Mouse (Mus musculus) frontal cortex, adult (tissue): Measurements from ENCODE around the gene Ralgapa2.
A peak's percentile ranks its signal among the peaks of the same experiment; 100 is the strongest.

Experiments
- ATAC-seq: cut with Nextera tagmentation; 2 replicates; pipeline ENCODE4 v1.9.2; 2017; ENCODE audit warnings: mild to moderate bottlenecking, moderate library complexity, mixed read lengths; ENCODE audit not compliant: low TSS enrichment

The Ralgapa2 gene

DNA sequence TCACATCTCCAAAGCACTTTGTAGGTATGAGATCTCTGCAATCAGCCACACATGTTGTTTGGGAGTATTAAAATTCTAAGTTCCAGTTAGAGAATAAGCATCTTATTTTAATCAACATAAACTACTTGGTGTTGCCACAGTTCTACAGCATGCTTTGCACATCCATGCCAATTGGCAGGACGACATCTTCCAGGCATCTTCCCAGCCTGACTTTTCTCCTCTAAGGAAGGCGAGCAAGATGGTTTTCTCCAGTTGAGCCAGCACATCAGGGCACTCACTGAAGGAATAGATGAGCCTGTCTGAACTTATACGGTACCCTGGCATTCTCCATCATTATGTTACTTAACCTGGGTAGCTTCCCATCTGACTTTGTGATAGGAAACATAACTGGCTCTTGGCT lies 83.4 kb downstream of the Ralgapa2 start:
- no peak for ATAC-seq

DNA sequence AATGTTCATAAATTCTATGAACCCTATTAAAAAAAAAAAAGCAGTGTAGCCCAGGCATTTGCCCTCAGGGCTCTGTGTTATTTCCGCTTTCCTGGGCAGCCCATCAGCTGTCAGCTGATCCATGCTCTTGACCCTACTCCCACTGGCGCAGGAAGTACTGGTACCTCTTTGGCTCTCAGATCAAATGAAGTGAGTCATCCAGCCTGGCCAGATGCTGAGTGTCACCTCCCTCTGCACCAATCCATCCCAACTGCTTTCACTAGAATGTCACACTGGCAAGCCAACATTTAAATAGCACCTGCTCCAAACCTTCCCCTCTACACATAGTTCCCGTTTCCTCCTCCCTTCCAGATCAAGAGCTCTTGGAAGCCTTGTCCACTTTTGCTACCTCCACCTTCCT lies 84.8 kb downstream of the Ralgapa2 start:
- ATAC-seq = no peak

- ATAC-seq = no peak
These were observed 85.8 kb downstream of the Ralgapa2 start for GRCm38 (mm10) chr2:146426321-146426720.

DNA sequence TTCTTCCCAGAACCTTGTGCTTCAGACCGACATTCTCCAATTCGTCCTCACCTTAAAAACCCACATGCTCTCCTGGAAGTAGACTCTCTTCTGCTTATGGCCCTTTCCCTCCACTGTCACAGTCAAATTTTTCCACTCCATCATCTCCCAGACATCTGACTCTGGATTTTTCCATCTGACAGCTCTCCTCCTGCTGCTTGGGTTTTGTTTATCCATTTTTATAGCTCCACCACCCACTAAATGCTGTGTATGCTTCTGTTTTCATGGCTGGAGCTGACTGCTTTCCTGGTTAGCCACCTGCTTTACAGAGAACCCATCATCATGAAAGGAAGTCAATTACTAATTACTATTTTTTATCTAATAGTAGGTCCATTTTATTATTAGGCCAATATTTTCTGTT lies 86.9 kb downstream of the Ralgapa2 start:
- peak; percentile 51; the same call in 1 of the 2 replicates for ATAC-seq

DNA sequence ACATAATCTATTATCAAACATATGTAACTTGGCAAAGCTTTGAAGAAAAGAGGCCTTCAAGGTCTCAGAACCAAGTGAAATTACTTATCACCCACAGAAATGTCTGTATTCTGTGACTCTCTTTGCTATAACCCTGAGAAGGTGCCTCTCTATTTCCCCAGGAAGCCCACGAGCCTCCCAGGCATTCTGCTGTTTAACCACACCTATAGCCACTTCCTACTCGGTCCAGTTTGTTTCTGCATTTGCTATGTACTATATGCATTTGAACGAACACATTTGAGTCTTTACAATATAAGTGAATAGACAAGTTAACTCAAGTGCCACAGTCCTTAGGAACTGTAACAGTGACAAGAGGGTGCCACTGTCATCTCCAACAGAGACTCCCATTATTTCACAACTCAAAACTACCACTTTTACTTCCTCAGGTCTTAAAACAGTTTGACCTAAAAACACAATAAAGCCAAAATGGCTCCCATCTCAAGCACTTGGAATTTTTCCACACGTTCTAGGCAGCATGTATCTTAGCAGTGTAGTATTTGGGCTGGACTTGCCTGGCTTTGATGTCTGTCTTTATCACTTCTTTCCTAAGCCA lies 88.3 kb downstream of the Ralgapa2 start:
- ATAC-seq = no peak

DNA sequence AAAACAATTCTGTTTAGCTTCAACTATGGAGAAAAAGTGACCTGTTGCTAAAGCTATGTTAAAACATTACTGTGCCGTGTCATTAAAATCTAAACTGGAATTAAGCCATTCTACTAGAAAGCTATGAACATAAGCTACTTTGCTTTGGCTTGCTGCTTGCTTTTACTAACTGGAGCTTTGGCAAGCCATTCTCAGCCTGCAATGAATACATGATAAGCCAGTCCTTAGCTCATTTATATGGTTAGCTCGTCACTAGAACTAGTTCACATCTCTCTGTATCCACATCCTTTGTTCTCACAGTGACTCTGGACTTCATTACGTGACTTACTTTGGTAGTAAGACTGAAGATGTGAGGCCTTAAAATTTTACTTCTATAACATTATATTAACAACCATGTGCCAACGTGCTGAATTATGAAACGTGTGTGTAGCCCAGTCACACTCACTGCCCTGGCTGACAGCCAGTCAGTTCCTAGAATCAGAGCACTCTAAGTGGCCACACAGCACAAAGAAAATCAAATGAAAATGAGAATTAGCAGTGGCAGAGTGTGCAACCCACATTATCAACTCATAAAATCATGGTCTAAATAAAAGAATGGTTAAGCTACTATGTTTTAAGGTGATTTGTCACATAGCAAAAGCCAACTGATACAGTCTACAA lies 89.0 kb downstream of the Ralgapa2 start:
- no peak for ATAC-seq

DNA sequence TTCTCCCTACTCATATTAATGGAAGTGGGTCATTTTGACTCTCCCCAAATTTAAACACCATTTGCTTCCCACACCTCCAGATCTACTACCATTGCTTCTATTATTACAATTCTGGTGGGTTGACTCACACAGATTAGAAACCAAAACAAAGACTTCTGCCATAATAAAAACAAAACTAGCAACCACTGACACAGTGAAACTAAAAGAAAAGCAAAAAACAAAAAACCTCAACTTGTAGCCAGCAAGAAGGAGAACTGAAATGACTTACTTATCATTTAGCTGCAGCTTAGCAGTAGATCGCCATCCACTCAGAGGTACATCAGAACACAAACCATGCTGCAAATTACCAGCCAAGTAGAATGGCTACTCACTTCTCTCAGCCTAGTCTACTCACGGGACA lies 95.9 kb downstream of the Ralgapa2 start:
- no peak for ATAC-seq

DNA sequence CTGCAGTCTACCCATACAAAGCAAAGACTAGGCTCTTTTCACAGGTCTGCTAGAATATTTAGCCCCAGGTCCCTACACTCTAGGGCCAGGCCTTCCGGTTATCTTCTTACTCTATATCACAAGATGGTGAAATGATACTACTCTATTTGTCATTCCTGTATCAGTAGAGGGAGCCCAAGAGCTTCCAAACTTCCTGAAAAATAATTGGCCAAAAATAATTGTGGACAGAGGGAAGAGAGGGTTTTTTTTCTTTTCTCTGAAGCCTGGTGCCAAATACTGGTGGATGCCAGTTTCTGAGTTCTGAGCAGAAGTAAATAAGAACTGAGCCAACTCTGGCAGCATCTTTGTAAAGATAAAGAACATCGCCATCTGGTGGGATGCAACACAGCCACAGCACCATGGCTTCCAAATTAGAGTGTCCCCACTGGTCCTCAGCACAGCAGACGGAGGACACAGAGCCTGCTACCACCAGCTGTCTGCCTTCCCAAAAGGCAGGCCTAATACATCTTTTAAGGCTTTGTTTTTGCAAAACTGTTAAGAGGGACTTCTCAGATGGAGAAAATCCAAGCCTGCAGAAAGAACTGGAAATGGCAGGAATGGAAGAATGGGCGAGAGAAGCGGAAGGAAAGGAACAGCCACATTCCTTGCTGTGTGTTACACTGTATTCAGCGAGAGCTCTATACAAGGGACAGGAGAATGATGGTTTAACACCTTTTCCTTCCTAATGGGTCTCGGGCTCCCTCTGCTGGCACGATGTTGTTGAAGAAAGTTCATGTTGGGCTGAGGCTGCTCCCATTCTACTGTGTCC lies 97.5 kb downstream of the Ralgapa2 start:
- peak; percentile 92 for ATAC-seq

- ATAC-seq = no peak
These were observed 99.4 kb downstream of the Ralgapa2 start for GRCm38 (mm10) chr2:146412733-146413132.

GRCm38 (mm10) chr2:146411904-146412303 lies 100.2 kb downstream of the Ralgapa2 start:
- no peak for ATAC-seq

DNA sequence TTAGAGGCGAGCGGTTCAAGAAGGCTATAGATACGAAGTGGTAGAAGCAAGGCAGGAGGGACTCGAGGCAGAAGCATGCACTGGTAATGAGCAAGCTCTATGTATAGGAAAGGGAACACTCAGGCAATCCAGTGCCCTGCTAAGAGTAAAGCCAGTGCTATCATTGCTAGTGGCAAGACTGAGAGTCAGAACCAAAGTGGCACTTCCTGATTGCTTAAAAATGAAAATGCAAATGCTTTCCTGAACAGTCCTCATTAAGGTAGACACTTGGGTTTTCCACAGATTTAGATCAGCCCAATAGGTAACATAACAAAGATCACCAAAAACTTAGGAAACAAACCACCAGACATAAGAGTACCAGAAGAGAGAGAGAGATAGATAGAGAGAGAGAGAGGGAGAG lies 105.1 kb downstream of the Ralgapa2 start:
- no peak for ATAC-seq

DNA sequence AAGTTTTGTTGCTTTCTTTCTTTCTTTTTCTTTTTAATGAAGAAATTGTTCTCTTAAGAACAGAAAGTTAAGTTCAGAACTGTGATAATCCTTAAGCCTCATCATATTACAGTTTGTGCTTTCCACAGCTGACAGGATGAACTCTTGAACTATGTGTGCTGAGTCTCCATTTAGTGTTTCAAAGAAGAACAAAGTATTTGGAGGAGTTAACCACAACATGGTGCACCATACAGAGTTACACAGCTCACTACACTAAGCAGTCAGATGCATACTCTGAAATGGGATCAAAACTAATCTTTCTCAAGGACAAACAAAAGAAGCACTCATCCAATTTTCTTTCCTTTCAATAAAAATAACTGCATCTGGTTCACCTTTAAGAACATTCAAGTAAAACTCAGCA lies 110.6 kb downstream of the Ralgapa2 start:
- ATAC-seq = no peak

- ATAC-seq = no peak
These were observed 111.4 kb downstream of the Ralgapa2 start for GRCm38 (mm10) chr2:146400738-146401137.

DNA sequence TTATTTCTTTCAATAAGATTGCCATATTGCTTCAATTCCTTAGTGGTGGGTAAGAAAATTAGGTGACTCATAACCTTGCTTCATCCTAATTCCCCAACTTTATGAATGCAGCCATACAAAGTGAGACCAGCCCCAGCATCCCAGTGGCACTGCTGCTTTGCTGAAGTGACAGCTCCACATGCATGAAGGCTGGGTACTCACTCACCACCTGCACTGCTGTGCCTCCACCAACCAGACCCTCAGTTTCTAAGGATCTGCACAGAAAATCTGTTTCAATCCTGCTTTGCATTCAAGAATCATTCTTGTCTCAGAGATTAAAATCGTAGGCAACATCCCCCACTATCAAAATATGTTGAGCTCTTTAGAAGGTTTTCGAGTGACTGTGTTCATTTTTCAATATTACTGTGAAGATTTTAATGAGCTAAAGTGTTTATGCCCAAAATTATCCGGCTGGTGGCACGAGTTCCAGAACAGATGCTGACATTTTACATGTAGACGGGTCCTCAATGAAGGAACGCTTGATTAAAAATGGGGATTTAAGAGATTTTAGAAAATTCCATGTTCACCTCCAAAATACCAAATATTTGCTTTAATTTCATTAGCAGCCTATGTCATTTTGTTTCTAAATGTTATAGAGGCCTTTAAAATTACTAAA lies 113.8 kb downstream of the Ralgapa2 start:
- no peak for ATAC-seq

- ATAC-seq = no peak
These were observed 124.9 kb downstream of the Ralgapa2 start for GRCm38 (mm10) chr2:146387211-146387610.

- peak; percentile 52; the same call in 1 of the 2 replicates for ATAC-seq
These were observed 127.6 kb downstream of the Ralgapa2 start for GRCm38 (mm10) chr2:146384582-146384981.

DNA sequence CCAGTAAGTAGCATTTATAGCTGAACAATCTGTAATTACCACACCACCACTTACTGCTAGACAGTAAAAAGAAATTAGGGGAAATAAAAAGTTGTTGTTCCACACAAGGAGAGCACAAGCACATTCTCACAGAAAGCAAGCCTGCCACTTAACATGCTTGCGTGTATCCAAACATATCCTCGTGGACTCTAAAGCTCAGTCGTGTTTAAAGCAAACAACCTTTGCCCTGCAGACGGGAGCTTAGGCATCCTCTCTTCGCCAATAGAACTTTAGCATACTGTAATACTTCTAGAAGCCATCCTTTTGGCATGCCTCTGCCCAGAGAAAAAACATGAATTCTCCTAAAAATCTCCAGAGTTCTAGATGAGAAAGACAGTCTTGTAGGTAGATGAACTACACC lies 135.9 kb downstream of the Ralgapa2 start:
- ATAC-seq = no peak

DNA sequence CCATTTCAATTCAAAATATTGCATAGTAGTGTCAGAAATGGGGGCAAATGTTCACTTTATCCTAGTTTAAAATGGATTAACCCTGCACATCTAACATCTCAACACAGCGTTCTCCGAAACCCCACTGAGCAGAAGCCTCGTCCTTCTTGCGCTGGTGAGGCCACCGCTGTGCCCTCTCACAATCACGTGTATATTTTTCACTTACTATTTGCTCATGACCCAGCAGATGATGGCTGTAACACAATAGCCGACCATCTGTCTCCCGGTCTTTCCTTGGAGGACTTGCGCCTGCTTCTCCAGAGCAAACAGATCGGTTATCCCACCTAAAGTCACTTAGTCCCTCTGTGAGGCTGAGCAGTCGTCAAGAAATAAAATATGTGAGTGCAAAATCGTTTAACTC lies 146.0 kb downstream of the Ralgapa2 start:
- no peak for ATAC-seq

- ATAC-seq = no peak
These were observed 146.7 kb downstream of the Ralgapa2 start for GRCm38 (mm10) chr2:146365368-146365983.

DNA sequence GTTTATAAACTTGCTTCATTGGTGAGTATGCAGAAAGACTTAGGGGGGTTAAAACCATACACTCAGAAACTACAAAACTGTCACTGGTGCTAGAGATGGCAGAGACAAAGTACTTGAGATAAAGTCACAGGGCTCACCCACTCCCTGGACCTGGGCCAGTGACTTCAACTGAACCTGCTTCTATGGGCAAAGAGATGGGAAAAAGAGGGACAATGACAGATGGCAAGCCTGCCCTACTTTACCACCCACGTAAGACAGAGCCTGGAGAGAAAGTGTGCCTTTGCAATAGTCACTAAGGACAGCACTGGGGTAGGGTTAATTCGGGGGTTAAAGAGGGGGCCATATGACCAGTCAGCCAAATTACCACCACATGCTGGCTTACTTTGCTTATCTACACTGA lies 148.7 kb downstream of the Ralgapa2 start:
- ATAC-seq = peak; percentile 93

GRCm38 (mm10) chr2:146362932-146363331 lies 149.2 kb downstream of the Ralgapa2 start:
- no peak for ATAC-seq

GRCm38 (mm10) chr2:146361969-146362368 lies 150.2 kb downstream of the Ralgapa2 start:
- ATAC-seq = no peak
